Mouse (Mus musculus) lung, embryonic 14.5 days (tissue): ENCODE data around the gene Sys1. TPM values are rescaled to one million over a fixed set of nuclear protein-coding genes. Genes with fewer than 3 reads are reported as not detected.

Experiments used
- ATAC-seq: fragments of 200-750 bp; cut with Nextera tagmentation; 2 replicates; pipeline ENCODE4 v1.8.0; 2017; ENCODE audit warnings: mild to moderate bottlenecking, moderate TSS enrichment, moderate library complexity; ENCODE audit not compliant: insufficient read depth
- DNase-seq: peaks from one replicate; pipeline ENCODE4 v3.0.0-alpha.2; 2015
- H3K27ac ChIP-seq: fragments of 300-500 bp; sonication (generic); 2 replicates; pipeline ENCODE4 v1.5.1; 2014; ENCODE audit warnings: low read depth, mild to moderate bottlenecking, moderate library complexity
- H3K27me3 ChIP-seq: fragments of 300-500 bp; sonication (generic); 2 replicates; pipeline ENCODE4 v1.6.1; 2014; ENCODE audit warnings: low read length, control low read depth; ENCODE audit not compliant: insufficient read depth
- H3K36me3 ChIP-seq: fragments of 300-500 bp; sonication (generic); 2 replicates; pipeline ENCODE4 v1.6.1; 2014; ENCODE audit warnings: control low read depth; ENCODE audit not compliant: insufficient read depth
- H3K4me1 ChIP-seq: fragments of 300-500 bp; sonication (generic); 2 replicates; pipeline ENCODE4 v1.6.1; 2014; ENCODE audit warnings: antibody characterized with exemption, control low read depth; ENCODE audit not compliant: insufficient read depth
- H3K4me2 ChIP-seq: fragments of 300-500 bp; sonication (generic); 2 replicates; pipeline ENCODE4 v1.6.1; 2014; ENCODE audit warnings: mild to moderate bottlenecking
- H3K4me3 ChIP-seq: fragments of 300-500 bp; sonication (generic); 2 replicates; pipeline ENCODE4 v1.5.1; 2014; ENCODE audit warnings: low read depth, low read length
- H3K9ac ChIP-seq: fragments of 300-500 bp; sonication (generic); 2 replicates; pipeline ENCODE4 v1.6.1; 2014
- H3K9me3 ChIP-seq: fragments of 300-500 bp; sonication (generic); 2 replicates; pipeline ENCODE4 v1.6.1; 2016; ENCODE audit warnings: low read depth, low read length, control low read depth
- CTCF ChIP-seq: IDR thresholded peaks from 2 replicates; pipeline ENCODE4 v1.5.1; 2016; ENCODE audit warnings: antibody characterized with exemption, low read depth
- WGBS: fragments of 180-500 bp; shearing (Covaris S2); extraction: QIAGEN DNeasy Blood & Tissue Kit; methylation state at CpG from one replicate; pipeline ENCODE4 v1.1.7; 2014; 5-methylcytosine and 5-hydroxymethylcytosine counted together
- polyA plus RNA-seq: library from polyadenylated mRNA; unstranded; fragments of >200 nt; fragmentation: Nextera tagmentation; extraction: Ambion mirVana; gene quantifications from 2 replicates; pipeline ENCODE4 v1.2.1, GENCODE M21; 2014

Gene Sys1
- polyA plus RNA-seq, 1 experiment from 2014 or later: 68.7 TPM

GRCm38 (mm10) chr2:164496847-164497690 lies 40.3 kb downstream of the Sys1 start, which contains the start of gene Pigt:
TSS of gene Pigt (plus strand) at chr2:164497520.
- peak within 1 kb of the TSS; percentile 98 for H3K4me2 ChIP-seq
- WGBS: 4% methylated on average over 43 of the region's 43 CpGs
- no peaks in the 10 kb centered on the region for H3K27me3 ChIP-seq
- H3K9me3 ChIP-seq: no peaks in the 10 kb centered on the region
- DNase-seq (peak; percentile 92), ATAC-seq (peak; percentile 95)
- no peak for TF ChIP-seq CTCF
- H3K4me3 ChIP-seq: peak within 1 kb of the TSS; percentile 90
- H3K27ac ChIP-seq: no peak within 1 kb of the TSS
- H3K36me3 ChIP-seq: peaks cover 20% of the 10 kb centered on the region
- H3K4me1 ChIP-seq: peaks cover 9% of the 10 kb centered on the region
- H3K9ac ChIP-seq: peak within 1 kb of the TSS; percentile 64

DNA sequence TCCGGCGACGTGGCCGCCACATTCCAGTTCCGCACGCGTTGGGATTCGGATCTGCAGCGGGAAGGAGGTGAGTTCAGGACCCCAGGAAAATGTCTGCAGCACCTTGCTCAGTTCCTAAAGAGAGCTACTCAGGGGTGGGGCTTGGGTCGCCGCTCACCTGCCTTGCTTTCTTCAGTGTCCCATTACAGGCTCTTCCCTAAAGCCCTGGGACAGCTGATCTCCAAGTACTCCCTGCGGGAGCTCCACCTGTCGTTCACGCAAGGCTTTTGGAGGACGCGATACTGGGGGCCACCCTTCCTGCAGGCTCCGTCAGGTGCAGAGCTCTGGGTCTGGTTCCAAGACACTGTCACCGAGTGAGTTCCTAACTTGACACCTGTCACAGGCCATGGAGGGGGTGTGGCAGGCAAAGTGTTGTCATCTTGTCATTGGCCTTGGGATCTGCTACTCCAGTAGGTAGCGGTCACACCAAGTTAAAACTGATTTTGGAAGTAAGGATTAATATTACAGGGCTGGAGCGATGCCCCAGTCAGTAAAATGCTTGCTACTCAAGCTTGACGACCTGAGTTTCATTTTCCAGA lies 41.0 kb downstream of the Sys1 start:
- WGBS: 7% methylated on average over 21 of the region's 21 CpGs
- Histone ChIP-seq H3K4me1 (peaks cover 9% of the 10 kb centered on the region), H3K4me3 (peak overlapping the region; percentile 90), H3K27ac (no peak overlapping the region), H3K4me2 (peak overlapping the region; percentile 98), H3K9me3 (no peaks in the 10 kb centered on the region), H3K36me3 (peaks cover 27% of the 10 kb centered on the region), H3K27me3 (no peaks in the 10 kb centered on the region), H3K9ac (peak overlapping the region; percentile 64)
- DNase-seq: no peak
- no peak; the same call in 1 of the 2 replicates for TF ChIP-seq CTCF
- peak; percentile 52 for ATAC-seq

- Histone ChIP-seq H3K4me1 (peaks cover 9% of the 10 kb centered on the region), H3K9me3 (peaks cover 4% of the 10 kb centered on the region; the same call in 1 of the 2 replicates), H3K27ac (no peak overlapping the region), H3K27me3 (no peaks in the 10 kb centered on the region), H3K9ac (no peak overlapping the region), H3K4me2 (no peak overlapping the region), H3K4me3 (no peak overlapping the region), H3K36me3 (peaks cover 43% of the 10 kb centered on the region)
- ATAC-seq (no peak), DNase-seq (no peak)
- 71% methylated on average over 5 of the region's 5 CpGs for WGBS
- no peak for TF ChIP-seq CTCF
Observed at GRCm38 (mm10) chr2:164499317-164499716, 42.6 kb downstream of the Sys1 start.

GRCm38 (mm10) chr2:164500511-164500910 lies 43.7 kb downstream of the Sys1 start:
- TF ChIP-seq CTCF: no peak
- Histone ChIP-seq H3K9me3 (peaks cover 5% of the 10 kb centered on the region; the same call in 1 of the 2 replicates), H3K36me3 (peaks cover 51% of the 10 kb centered on the region), H3K9ac (no peak overlapping the region), H3K4me2 (no peak overlapping the region), H3K27ac (no peak overlapping the region), H3K4me1 (peaks cover 9% of the 10 kb centered on the region), H3K27me3 (no peaks in the 10 kb centered on the region), H3K4me3 (no peak overlapping the region)
- WGBS: 82% methylated on average over 7 of the region's 7 CpGs
- ATAC-seq: no peak
- no peak for DNase-seq

DNA sequence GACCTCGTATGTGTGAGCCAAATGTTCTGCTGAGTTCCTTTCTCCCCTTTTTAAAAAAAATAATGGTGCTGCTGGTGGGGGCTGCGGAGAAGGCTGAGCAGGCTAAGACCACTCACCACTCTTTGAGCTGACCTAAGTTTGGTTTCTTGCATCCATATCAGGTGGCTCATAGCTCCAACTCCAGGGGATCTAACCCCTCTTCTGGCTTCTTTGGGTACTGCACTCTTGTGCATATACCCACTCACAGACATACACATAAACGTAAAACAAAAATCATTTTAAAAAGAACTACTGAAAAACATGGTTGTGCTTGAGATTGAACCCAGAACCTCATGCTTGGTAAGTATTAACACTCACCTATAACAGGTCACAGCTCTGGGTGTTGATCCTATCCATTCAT lies 48.2 kb downstream of the Sys1 start:
- 93% methylated on average over 3 of the region's 3 CpGs for WGBS
- Histone ChIP-seq H3K27ac (no peak overlapping the region), H3K4me3 (no peak overlapping the region), H3K4me1 (no peaks in the 10 kb centered on the region), H3K4me2 (no peak overlapping the region), H3K27me3 (no peaks in the 10 kb centered on the region), H3K36me3 (peaks cover 73% of the 10 kb centered on the region), H3K9me3 (peaks cover 5% of the 10 kb centered on the region; the same call in 1 of the 2 replicates), H3K9ac (no peak overlapping the region)
- no peak for DNase-seq
- 0 out of 2 replicates have a peak, but pooled peaks have one; percentile 26 for TF ChIP-seq CTCF
- ATAC-seq: no peak

DNA sequence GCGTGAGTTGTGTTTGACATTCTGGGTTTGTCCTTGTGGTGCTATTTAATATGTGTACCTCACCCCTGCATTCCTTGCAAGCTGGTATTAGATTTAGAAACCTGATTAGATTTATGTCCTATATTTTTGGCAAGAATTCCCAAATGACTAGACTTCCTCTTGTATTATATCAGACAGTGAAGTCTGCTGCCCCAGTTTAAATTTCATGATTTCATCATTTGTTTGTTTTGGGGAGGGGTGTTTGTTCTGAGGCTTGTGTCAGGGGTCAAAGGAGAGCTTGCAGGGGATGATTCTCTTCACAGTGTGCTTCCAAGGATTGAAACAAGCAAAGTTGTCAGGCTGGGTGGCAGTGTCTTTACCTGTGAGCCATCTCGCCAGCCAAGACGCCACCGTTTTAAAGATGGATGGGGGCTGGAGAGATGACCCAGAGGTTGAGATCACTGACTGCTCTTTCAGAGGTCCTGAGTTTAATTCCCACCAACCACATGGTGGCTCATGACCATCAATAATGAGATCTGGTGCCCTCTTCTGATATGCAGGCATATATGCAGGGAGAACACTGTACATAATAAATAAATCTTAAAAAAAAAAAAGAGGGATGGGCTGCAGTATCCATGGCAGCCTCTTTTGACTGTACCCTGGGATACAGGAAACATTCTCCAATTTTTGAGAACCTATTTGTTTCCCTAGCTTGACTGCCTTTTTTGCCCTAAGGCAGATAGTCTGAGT lies 49.0 kb downstream of the Sys1 start:
- WGBS: 74% methylated on average over 4 of the region's 4 CpGs
- no peak overlapping the region for H3K27ac ChIP-seq
- no peak overlapping the region for H3K4me3 ChIP-seq
- ATAC-seq: no peak
- no peak overlapping the region for H3K4me2 ChIP-seq
- 0 out of 2 replicates have a peak, but pooled peaks have one; percentile 3 for TF ChIP-seq CTCF
- DNase-seq: no peak
- no peaks in the 10 kb centered on the region for H3K4me1 ChIP-seq
- peaks cover 65% of the 10 kb centered on the region for H3K36me3 ChIP-seq
- H3K27me3 ChIP-seq: no peaks in the 10 kb centered on the region
- H3K9me3 ChIP-seq: peaks cover 5% of the 10 kb centered on the region; the same call in 1 of the 2 replicates
- H3K9ac ChIP-seq: no peak overlapping the region
